Mouse (Mus musculus): ENCODE data around the gene Gm42417.

- TF ChIP-seq CTCF (IDR thresholded peaks at IDR 0.05; ENCODE audit: extremely low read depth, insufficient read depth, insufficient read length, insufficient replicate concordance) (no peak), POLR2A (IDR thresholded peaks at IDR 0.05; ENCODE audit: low read depth, low read length) (no peak)
Measured at GRCm38 (mm10) chr1:36574196-36574955, 35.1 kb upstream of the Gm42417 start.

Measured in spleen, adult 2 months (tissue).